Mouse (Mus musculus): ENCODE data around the gene Ythdf2.

- TF ChIP-seq CTCF (IDR thresholded peaks at IDR 0.05; ENCODE audit: low read depth), result no peak
- no peak for TF ChIP-seq EP300 (optimal IDR thresholded peaks at IDR 0.05)
Observed at GRCm38 (mm10) chr4:132198771-132199170, 13.3 kb downstream of the Ythdf2 start.
